Mouse (Mus musculus): ENCODE data around the gene Poglut1. TPM values are rescaled to one million over a fixed set of nuclear protein-coding genes. Genes with fewer than 3 reads are reported as not detected.

The Poglut1 gene
- polyA plus RNA-seq, 1 experiment from 2014 or later: 63.4 TPM

GRCm38 (mm10) chr16:38510846-38511245 lies 39.2 kb downstream of the Poglut1 start:
- no peak for TF ChIP-seq CTCF (IDR thresholded peaks at IDR 0.05; ENCODE audit: low read depth)
- Histone ChIP-seq H3K4me3 (ENCODE audit: low read depth, low read length) (no peak overlapping the region), H3K4me1 (ENCODE audit: insufficient read depth) (no peaks in the 10 kb centered on the region), H3K27ac (ENCODE audit: low read depth) (no peak overlapping the region), H3K4me2 (no peak overlapping the region), H3K9ac (no peak overlapping the region), H3K9me3 (ENCODE audit: low read depth, low read length) (no peaks in the 10 kb centered on the region), H3K27me3 (ENCODE audit: insufficient read depth, low read length) (no peaks in the 10 kb centered on the region), H3K36me3 (ENCODE audit: insufficient read depth) (peaks cover 43% of the 10 kb centered on the region)
- ATAC-seq (ENCODE audit: insufficient read depth): no peak
- DNase-seq: no peak
- 88% methylated on average over 2 of the region's 2 CpGs for WGBS

- ATAC-seq (ENCODE audit: insufficient read depth): peak; percentile 88
- DNase-seq: peak; percentile 88
- no peak overlapping the region for H3K4me2 ChIP-seq
- 71% methylated on average over 4 of the region's 4 CpGs for WGBS
- no peak overlapping the region for H3K27ac ChIP-seq (ENCODE audit: low read depth)
- no peaks in the 10 kb centered on the region for H3K9me3 ChIP-seq (ENCODE audit: low read depth, low read length)
- H3K9ac ChIP-seq: no peak overlapping the region
- no peak overlapping the region for H3K4me3 ChIP-seq (ENCODE audit: low read depth, low read length)
- peaks cover 56% of the 10 kb centered on the region for H3K36me3 ChIP-seq (ENCODE audit: insufficient read depth)
- no peaks in the 10 kb centered on the region for H3K4me1 ChIP-seq (ENCODE audit: insufficient read depth)
- no peaks in the 10 kb centered on the region for H3K27me3 ChIP-seq (ENCODE audit: insufficient read depth, low read length)
- TF ChIP-seq CTCF (IDR thresholded peaks at IDR 0.05; ENCODE audit: low read depth): peak; percentile 96
These were observed 43.9 kb downstream of the Poglut1 start for GRCm38 (mm10) chr16:38506041-38506634.

- Histone ChIP-seq H3K27ac (ENCODE audit: low read depth) (no peak overlapping the region), H3K36me3 (ENCODE audit: insufficient read depth) (peaks cover 63% of the 10 kb centered on the region), H3K9ac (no peak overlapping the region), H3K4me2 (no peak overlapping the region), H3K9me3 (ENCODE audit: low read depth, low read length) (no peaks in the 10 kb centered on the region), H3K4me3 (ENCODE audit: low read depth, low read length) (no peak overlapping the region), H3K27me3 (ENCODE audit: insufficient read depth, low read length) (no peaks in the 10 kb centered on the region), H3K4me1 (ENCODE audit: insufficient read depth) (no peaks in the 10 kb centered on the region)
- no peak for ATAC-seq (ENCODE audit: insufficient read depth)
- no peak for TF ChIP-seq CTCF (IDR thresholded peaks at IDR 0.05; ENCODE audit: low read depth)
- no peak for DNase-seq
- 87% methylated on average over 4 of the region's 4 CpGs for WGBS
These were observed 46.5 kb downstream of the Poglut1 start for GRCm38 (mm10) chr16:38503528-38503927.

GRCm38 (mm10) chr16:38502469-38502868 lies 47.6 kb downstream of the Poglut1 start:
- no peak overlapping the region for H3K4me2 ChIP-seq
- no peak for DNase-seq
- H3K27ac ChIP-seq (ENCODE audit: low read depth): no peak overlapping the region
- TF ChIP-seq CTCF (IDR thresholded peaks at IDR 0.05; ENCODE audit: low read depth): no peak
- H3K36me3 ChIP-seq (ENCODE audit: insufficient read depth): peaks cover 61% of the 10 kb centered on the region
- H3K4me3 ChIP-seq (ENCODE audit: low read depth, low read length): no peak overlapping the region
- no peaks in the 10 kb centered on the region for H3K27me3 ChIP-seq (ENCODE audit: insufficient read depth, low read length)
- ATAC-seq (ENCODE audit: insufficient read depth): no peak
- no peak overlapping the region for H3K9ac ChIP-seq
- H3K9me3 ChIP-seq (ENCODE audit: low read depth, low read length): no peaks in the 10 kb centered on the region
- no peaks in the 10 kb centered on the region for H3K4me1 ChIP-seq (ENCODE audit: insufficient read depth)
- WGBS: 91% methylated on average over 10 of the region's 10 CpGs

GRCm38 (mm10) chr16:38496604-38497140 lies 53.4 kb downstream of the Poglut1 start:
- H3K4me1 ChIP-seq (ENCODE audit: insufficient read depth): no peaks in the 10 kb centered on the region
- TF ChIP-seq CTCF (IDR thresholded peaks at IDR 0.05; ENCODE audit: low read depth): no peak
- no peak for ATAC-seq (ENCODE audit: insufficient read depth)
- peaks cover 30% of the 10 kb centered on the region for H3K36me3 ChIP-seq (ENCODE audit: insufficient read depth)
- H3K9ac ChIP-seq: no peak overlapping the region
- no peak for DNase-seq
- H3K27ac ChIP-seq (ENCODE audit: low read depth): no peak overlapping the region
- WGBS: 82% methylated on average over 7 of the region's 7 CpGs
- no peaks in the 10 kb centered on the region for H3K9me3 ChIP-seq (ENCODE audit: low read depth, low read length)
- no peak overlapping the region for H3K4me2 ChIP-seq
- H3K4me3 ChIP-seq (ENCODE audit: low read depth, low read length): no peak overlapping the region
- H3K27me3 ChIP-seq (ENCODE audit: insufficient read depth, low read length): no peaks in the 10 kb centered on the region

- peak; percentile 59 for DNase-seq
- H3K36me3 ChIP-seq (ENCODE audit: insufficient read depth): peaks cover 20% of the 10 kb centered on the region
These were observed 56.2 kb downstream of the Poglut1 start for GRCm38 (mm10) chr16:38493890-38494289.

GRCm38 (mm10) chr16:38492551-38492950 lies 57.5 kb downstream of the Poglut1 start:
- TF ChIP-seq CTCF (IDR thresholded peaks at IDR 0.05; ENCODE audit: low read depth): no peak
- Histone ChIP-seq H3K36me3 (ENCODE audit: insufficient read depth) (peaks cover 11% of the 10 kb centered on the region), H3K27me3 (ENCODE audit: insufficient read depth, low read length) (no peaks in the 10 kb centered on the region), H3K9me3 (ENCODE audit: low read depth, low read length) (no peaks in the 10 kb centered on the region), H3K4me3 (ENCODE audit: low read depth, low read length) (no peak overlapping the region), H3K9ac (no peak overlapping the region), H3K4me2 (no peak overlapping the region), H3K27ac (ENCODE audit: low read depth) (no peak overlapping the region), H3K4me1 (ENCODE audit: insufficient read depth) (no peaks in the 10 kb centered on the region)
- WGBS: 82% methylated on average over 3 of the region's 3 CpGs
- no peak for DNase-seq
- ATAC-seq (ENCODE audit: insufficient read depth): no peak

More at GRCm38 (mm10) chr16:38493890-38494289, 56.2 kb downstream of the Poglut1 start:
- no peak for ATAC-seq (ENCODE audit: insufficient read depth)
- Histone ChIP-seq H3K27ac (ENCODE audit: low read depth) (no peak overlapping the region), H3K4me1 (ENCODE audit: insufficient read depth) (no peaks in the 10 kb centered on the region), H3K4me2 (no peak overlapping the region), H3K4me3 (ENCODE audit: low read depth, low read length) (no peak overlapping the region), H3K9ac (no peak overlapping the region), H3K27me3 (ENCODE audit: insufficient read depth, low read length) (no peaks in the 10 kb centered on the region), H3K9me3 (ENCODE audit: low read depth, low read length) (no peaks in the 10 kb centered on the region)
- peak; percentile 39 for TF ChIP-seq CTCF (IDR thresholded peaks at IDR 0.05; ENCODE audit: low read depth)
- 72% methylated on average over 10 of the region's 10 CpGs for WGBS

Data from lung, embryonic 14.5 days (tissue).